Mouse (Mus musculus): ENCODE data around the gene Pecam1. TPM values are rescaled to one million over a fixed set of nuclear protein-coding genes. Genes with fewer than 3 reads are reported as not detected.

The Pecam1 gene
- polyA plus RNA-seq, 1 experiment from 2014 or later = 44.6 TPM

DNA sequence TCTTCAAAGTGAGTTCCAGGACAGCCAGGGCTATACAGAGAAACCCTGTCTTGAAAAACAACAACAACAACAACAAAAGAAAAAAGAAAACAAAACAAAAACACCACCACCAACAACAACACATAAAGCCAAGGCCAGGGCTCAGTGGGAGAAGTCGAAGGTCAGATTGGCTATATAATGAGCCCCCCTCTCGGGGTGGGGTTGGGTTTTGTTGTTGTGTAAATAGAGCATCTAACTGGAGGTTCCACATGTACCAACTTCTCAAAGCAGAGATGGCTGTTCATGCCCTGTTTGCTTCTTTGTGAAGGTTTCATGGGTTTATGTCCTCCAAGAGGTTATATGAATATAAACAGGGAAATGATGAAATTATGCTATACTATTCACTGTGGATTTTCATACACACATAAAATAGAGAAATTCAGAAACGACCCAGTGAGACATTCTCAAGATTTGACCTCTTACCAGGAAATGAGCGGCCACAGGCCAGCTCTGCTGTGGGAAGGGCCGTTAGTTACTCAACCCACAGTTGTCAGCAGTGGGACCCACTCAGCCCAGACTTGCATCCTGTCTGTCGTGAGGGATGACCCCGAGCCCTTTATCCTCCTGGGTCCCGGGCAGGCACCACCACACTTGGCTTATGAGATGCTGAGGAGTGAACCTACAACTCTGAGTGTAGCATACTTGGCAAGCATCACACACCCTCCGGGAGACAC lies 45.9 kb downstream of the Pecam1 start:
- H3K9ac ChIP-seq = no peak overlapping the region
- no peaks in the 10 kb centered on the region for H3K9me3 ChIP-seq
- 0 out of 2 replicates have a peak, but pooled peaks cover 3% of the 10 kb centered on the region for H3K4me1 ChIP-seq
- H3K27ac ChIP-seq = no peak overlapping the region
- ATAC-seq (ENCODE audit: insufficient read depth, low FRiP score, low read depth) = no peak
- WGBS = 56% methylated on average over 9 of the region's 9 CpGs
- H3K27me3 ChIP-seq (replicated peaks) = no peaks in the 10 kb centered on the region
- no peak overlapping the region for H3K4me2 ChIP-seq
- no peaks in the 10 kb centered on the region for H3K36me3 ChIP-seq
- H3K4me3 ChIP-seq (replicated peaks) = no peak overlapping the region

GRCm38 (mm10) chr11:106703931-106704330 lies 46.5 kb downstream of the Pecam1 start:
- no peak overlapping the region for H3K4me3 ChIP-seq (replicated peaks)
- H3K36me3 ChIP-seq = no peaks in the 10 kb centered on the region
- ATAC-seq (ENCODE audit: insufficient read depth, low FRiP score, low read depth) = no peak
- no peaks in the 10 kb centered on the region for H3K9me3 ChIP-seq
- no peak overlapping the region for H3K27ac ChIP-seq
- H3K4me2 ChIP-seq = no peak overlapping the region
- H3K9ac ChIP-seq = no peak overlapping the region
- H3K4me1 ChIP-seq = 0 out of 2 replicates have a peak, but pooled peaks cover 3% of the 10 kb centered on the region
- 90% methylated on average over 7 of the region's 7 CpGs for WGBS
- H3K27me3 ChIP-seq (replicated peaks) = no peaks in the 10 kb centered on the region

DNA sequence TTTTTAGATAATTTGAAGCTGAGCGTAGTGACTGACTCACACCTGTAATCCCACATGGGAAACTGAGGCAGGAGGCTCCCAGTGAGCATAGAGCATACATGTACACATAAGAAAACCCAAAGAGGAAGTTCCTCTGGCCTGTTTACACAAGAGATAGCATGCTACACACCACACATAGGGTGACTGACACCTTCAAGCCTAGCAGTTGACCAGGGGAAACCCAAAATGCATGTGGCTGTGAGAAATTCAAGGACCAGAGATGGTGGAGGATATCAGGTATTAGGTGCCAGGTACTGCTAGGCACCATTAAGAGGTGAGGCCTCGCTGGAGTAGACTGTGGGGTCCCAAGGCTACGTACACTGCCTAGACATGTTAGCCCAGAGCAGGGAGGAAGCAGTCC lies 47.8 kb downstream of the Pecam1 start:
- H3K4me3 ChIP-seq (replicated peaks) = no peak overlapping the region
- no peak for ATAC-seq (ENCODE audit: insufficient read depth, low FRiP score, low read depth)
- no peak overlapping the region for H3K9ac ChIP-seq
- WGBS = 82% methylated on average over 3 of the region's 3 CpGs
- no peak overlapping the region for H3K4me2 ChIP-seq
- H3K4me1 ChIP-seq = no peaks in the 10 kb centered on the region
- no peaks in the 10 kb centered on the region for H3K36me3 ChIP-seq
- H3K27ac ChIP-seq = no peak overlapping the region
- H3K27me3 ChIP-seq (replicated peaks) = no peaks in the 10 kb centered on the region
- H3K9me3 ChIP-seq = no peaks in the 10 kb centered on the region

GRCm38 (mm10) chr11:106701589-106701988 lies 48.8 kb downstream of the Pecam1 start:
- Histone ChIP-seq H3K4me1 (no peaks in the 10 kb centered on the region), H3K9ac (no peak overlapping the region), H3K27me3 (replicated peaks) (no peaks in the 10 kb centered on the region), H3K4me2 (no peak overlapping the region), H3K36me3 (no peaks in the 10 kb centered on the region), H3K9me3 (no peaks in the 10 kb centered on the region), H3K27ac (no peak overlapping the region), H3K4me3 (replicated peaks) (no peak overlapping the region)
- no peak for ATAC-seq (ENCODE audit: insufficient read depth, low FRiP score, low read depth)
- 69% methylated on average over 9 of the region's 9 CpGs for WGBS

GRCm38 (mm10) chr11:106699083-106699482 lies 51.3 kb downstream of the Pecam1 start:
- 93% methylated on average over 9 of the region's 9 CpGs for WGBS
- ATAC-seq (ENCODE audit: insufficient read depth, low FRiP score, low read depth) = no peak

GRCm38 (mm10) chr11:106698289-106698688 lies 52.1 kb downstream of the Pecam1 start:
- Histone ChIP-seq H3K4me2 (no peak overlapping the region), H3K4me1 (no peaks in the 10 kb centered on the region), H3K4me3 (replicated peaks) (no peak overlapping the region), H3K9me3 (no peaks in the 10 kb centered on the region), H3K27ac (no peak overlapping the region), H3K9ac (no peak overlapping the region), H3K27me3 (replicated peaks) (no peaks in the 10 kb centered on the region), H3K36me3 (no peaks in the 10 kb centered on the region)
- no peak for ATAC-seq (ENCODE audit: insufficient read depth, low FRiP score, low read depth)
- WGBS = 85% methylated on average over 6 of the region's 6 CpGs

More at GRCm38 (mm10) chr11:106699083-106699482, 51.3 kb downstream of the Pecam1 start:
- Histone ChIP-seq H3K4me1 (no peaks in the 10 kb centered on the region), H3K9ac (no peak overlapping the region), H3K36me3 (no peaks in the 10 kb centered on the region), H3K27ac (no peak overlapping the region), H3K9me3 (no peaks in the 10 kb centered on the region), H3K4me3 (replicated peaks) (no peak overlapping the region), H3K4me2 (no peak overlapping the region), H3K27me3 (replicated peaks) (no peaks in the 10 kb centered on the region)

DNA sequence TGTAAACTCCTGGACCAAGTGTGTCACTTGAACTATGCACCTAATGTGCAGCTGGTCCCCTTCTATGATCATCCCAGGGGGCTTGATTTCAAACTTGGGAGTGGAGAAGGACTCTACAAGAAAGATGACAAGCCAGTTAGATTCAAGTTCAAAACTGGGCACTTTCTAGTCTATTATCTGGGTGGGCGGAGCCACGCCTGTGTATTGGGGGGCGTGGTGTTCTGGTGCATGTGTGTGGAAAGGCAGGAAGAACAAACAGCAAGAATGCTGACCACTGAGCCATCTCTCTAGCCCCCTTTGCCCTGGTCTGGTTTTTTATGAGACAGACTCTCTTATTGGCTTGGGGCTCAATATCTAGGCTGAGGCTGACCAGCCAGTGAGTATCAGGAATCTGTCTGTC lies 54.5 kb downstream of the Pecam1 start:
- Histone ChIP-seq H3K4me3 (replicated peaks) (no peak overlapping the region), H3K27ac (no peak overlapping the region), H3K4me2 (no peak overlapping the region), H3K36me3 (no peaks in the 10 kb centered on the region), H3K9ac (no peak overlapping the region), H3K9me3 (no peaks in the 10 kb centered on the region), H3K4me1 (no peaks in the 10 kb centered on the region), H3K27me3 (replicated peaks) (no peaks in the 10 kb centered on the region)
- WGBS = 94% methylated on average over 3 of the region's 3 CpGs
- no peak for ATAC-seq (ENCODE audit: insufficient read depth, low FRiP score, low read depth)

- Histone ChIP-seq H3K9ac (no peak overlapping the region), H3K4me2 (no peak overlapping the region), H3K9me3 (no peaks in the 10 kb centered on the region), H3K36me3 (no peaks in the 10 kb centered on the region), H3K4me3 (replicated peaks) (no peak overlapping the region), H3K27me3 (replicated peaks) (no peaks in the 10 kb centered on the region), H3K27ac (no peak overlapping the region), H3K4me1 (no peaks in the 10 kb centered on the region)
- WGBS = 72% methylated on average over 4 of the region's 4 CpGs
- no peak for ATAC-seq (ENCODE audit: insufficient read depth, low FRiP score, low read depth)
Measured at GRCm38 (mm10) chr11:106692890-106693289, 57.5 kb downstream of the Pecam1 start.

- no peak for ATAC-seq (ENCODE audit: insufficient read depth, low FRiP score, low read depth)
- WGBS = 77% methylated on average over 5 of the region's 5 CpGs
Measured at GRCm38 (mm10) chr11:106688375-106688774, 62.1 kb downstream of the Pecam1 start.

GRCm38 (mm10) chr11:106687293-106687692 lies 63.1 kb downstream of the Pecam1 start:
- 85% methylated on average over 9 of the region's 9 CpGs for WGBS

More at GRCm38 (mm10) chr11:106688375-106688774, 62.1 kb downstream of the Pecam1 start:
- Histone ChIP-seq H3K4me3 (replicated peaks) (no peak overlapping the region), H3K27me3 (replicated peaks) (no peaks in the 10 kb centered on the region), H3K9ac (no peak overlapping the region), H3K36me3 (no peaks in the 10 kb centered on the region), H3K4me2 (no peak overlapping the region), H3K27ac (no peak overlapping the region), H3K9me3 (no peaks in the 10 kb centered on the region), H3K4me1 (no peaks in the 10 kb centered on the region)

DNA sequence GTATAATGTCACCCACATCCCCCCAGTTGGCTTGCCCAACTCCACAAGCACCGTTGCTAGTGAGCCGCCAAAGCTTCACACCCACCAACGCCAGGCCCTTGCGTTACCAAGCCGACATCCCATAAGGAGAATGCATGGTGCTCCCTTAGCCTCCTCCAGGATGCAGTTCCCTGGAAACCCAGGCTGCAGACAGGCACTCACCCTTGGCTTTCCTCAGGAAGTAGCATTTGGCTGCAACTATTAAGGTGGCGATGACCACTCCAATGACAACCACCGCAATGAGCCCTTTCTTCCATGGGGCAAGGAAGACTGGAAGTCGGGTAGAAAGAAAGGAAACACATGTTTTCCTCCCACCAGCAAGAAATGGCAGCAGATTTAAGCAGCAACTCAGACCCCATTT lies 66.4 kb downstream of the Pecam1 start:
- no peak for ATAC-seq (ENCODE audit: insufficient read depth, low FRiP score, low read depth)
- Histone ChIP-seq H3K27me3 (replicated peaks) (no peaks in the 10 kb centered on the region), H3K27ac (no peak overlapping the region), H3K36me3 (no peaks in the 10 kb centered on the region), H3K4me2 (no peak overlapping the region), H3K9ac (no peak overlapping the region), H3K4me3 (replicated peaks) (no peak overlapping the region), H3K4me1 (no peaks in the 10 kb centered on the region), H3K9me3 (no peaks in the 10 kb centered on the region)
- 83% methylated on average over 8 of the region's 8 CpGs for WGBS

More at GRCm38 (mm10) chr11:106687293-106687692, 63.1 kb downstream of the Pecam1 start:
- H3K4me3 ChIP-seq (replicated peaks) = no peak overlapping the region
- H3K27ac ChIP-seq = no peak overlapping the region
- no peak for ATAC-seq (ENCODE audit: insufficient read depth, low FRiP score, low read depth)
- no peaks in the 10 kb centered on the region for H3K36me3 ChIP-seq
- no peaks in the 10 kb centered on the region for H3K27me3 ChIP-seq (replicated peaks)
- H3K9ac ChIP-seq = no peak overlapping the region
- no peaks in the 10 kb centered on the region for H3K9me3 ChIP-seq
- H3K4me2 ChIP-seq = no peak overlapping the region
- no peaks in the 10 kb centered on the region for H3K4me1 ChIP-seq

- no peak overlapping the region for H3K4me2 ChIP-seq
- no peak overlapping the region for H3K9ac ChIP-seq
- no peak overlapping the region for H3K27ac ChIP-seq
- no peaks in the 10 kb centered on the region for H3K36me3 ChIP-seq
- H3K9me3 ChIP-seq = no peaks in the 10 kb centered on the region
- no peaks in the 10 kb centered on the region for H3K4me1 ChIP-seq
- 62% methylated on average over 3 of the region's 3 CpGs for WGBS
- no peak overlapping the region for H3K4me3 ChIP-seq (replicated peaks)
- H3K27me3 ChIP-seq (replicated peaks) = no peaks in the 10 kb centered on the region
- ATAC-seq (ENCODE audit: insufficient read depth, low FRiP score, low read depth) = no peak
Measured at GRCm38 (mm10) chr11:106683345-106683744, 67.1 kb downstream of the Pecam1 start.

- Histone ChIP-seq H3K9me3 (no peaks in the 10 kb centered on the region), H3K4me1 (no peaks in the 10 kb centered on the region), H3K36me3 (no peaks in the 10 kb centered on the region), H3K27ac (no peak overlapping the region), H3K4me2 (no peak overlapping the region), H3K4me3 (replicated peaks) (no peak overlapping the region), H3K27me3 (replicated peaks) (no peaks in the 10 kb centered on the region), H3K9ac (no peak overlapping the region)
- ATAC-seq (ENCODE audit: insufficient read depth, low FRiP score, low read depth) = no peak
- 79% methylated on average over 6 of the region's 6 CpGs for WGBS
Measured at GRCm38 (mm10) chr11:106681138-106681537, 69.3 kb downstream of the Pecam1 start.

All from stomach, embryonic 15.5 days (tissue).